Mouse (Mus musculus): ENCODE measurements at regions not wholly inside any gene's neighbourhood (a gene's known extent, or its start where the extent isn't known, plus 50 kb on each side); places are given as distances from the start of the nearest gene placed in this dataset.
"Not testable (repeated sequence)": the region's sequence is repeated elsewhere in the genome, so short reads cannot be mapped to it uniquely, and the experiment has no call there.

- no peak for DNase-seq (ENCODE audit: extremely low spot score, low read depth, low spot score)
Measured at GRCm38 (mm10) chr2:10658317-10658716, 288.0 kb downstream of the Sfmbt2 start.

GRCm38 (mm10) chr2:10667915-10668314 lies 297.6 kb downstream of the Sfmbt2 start:
- DNase-seq (ENCODE audit: extremely low spot score, low read depth, low spot score): not testable (repeated sequence)

GRCm38 (mm10) chr2:10670423-10671298 lies 300.4 kb downstream of the Sfmbt2 start:
- peak; percentile 52 for DNase-seq (ENCODE audit: extremely low spot score, low read depth, low spot score)

GRCm38 (mm10) chr2:10671299-10671632 lies 301.0 kb downstream of the Sfmbt2 start:
- no peak for DNase-seq (ENCODE audit: extremely low spot score, low read depth, low spot score)

- no peak for DNase-seq (ENCODE audit: extremely low spot score, low read depth, low spot score)
Measured at GRCm38 (mm10) chr2:10672196-10672595, 301.9 kb downstream of the Sfmbt2 start.

- no peak for DNase-seq (ENCODE audit: extremely low spot score, low read depth, low spot score)
Measured at GRCm38 (mm10) chr2:10674738-10675349, 304.5 kb downstream of the Sfmbt2 start.

GRCm38 (mm10) chr2:10701459-10701858 lies 331.1 kb downstream of the Sfmbt2 start:
- DNase-seq (ENCODE audit: extremely low spot score, low read depth, low spot score): no peak

GRCm38 (mm10) chr2:10718366-10718765 lies 348.1 kb downstream of the Sfmbt2 start:
- no peak for DNase-seq (ENCODE audit: extremely low spot score, low read depth, low spot score)

- not testable (repeated sequence) for DNase-seq (ENCODE audit: extremely low spot score, low read depth, low spot score)
Measured at GRCm38 (mm10) chr2:10734337-10734736, 364.0 kb downstream of the Sfmbt2 start.

- DNase-seq (ENCODE audit: extremely low spot score, low read depth, low spot score): no peak
Measured at GRCm38 (mm10) chr2:10736696-10737457, 366.6 kb downstream of the Sfmbt2 start.

- DNase-seq (ENCODE audit: extremely low spot score, low read depth, low spot score): no peak
Measured at GRCm38 (mm10) chr2:10737458-10737775, 367.1 kb downstream of the Sfmbt2 start.

- DNase-seq (ENCODE audit: extremely low spot score, low read depth, low spot score): no peak
Measured at GRCm38 (mm10) chr2:10745127-10745526, 374.8 kb downstream of the Sfmbt2 start.

GRCm38 (mm10) chr2:10755375-10755774 lies 385.1 kb downstream of the Sfmbt2 start:
- DNase-seq (ENCODE audit: extremely low spot score, low read depth, low spot score): no peak

GRCm38 (mm10) chr2:10757202-10757840 lies 387.0 kb downstream of the Sfmbt2 start:
- no peak for DNase-seq (ENCODE audit: extremely low spot score, low read depth, low spot score)

GRCm38 (mm10) chr2:10757886-10758285 lies 387.6 kb downstream of the Sfmbt2 start:
- no peak for DNase-seq (ENCODE audit: extremely low spot score, low read depth, low spot score)

- no peak for DNase-seq (ENCODE audit: extremely low spot score, low read depth, low spot score)
Measured at GRCm38 (mm10) chr2:10762236-10762635, 391.9 kb downstream of the Sfmbt2 start.

- DNase-seq (ENCODE audit: extremely low spot score, low read depth, low spot score): no peak
Measured at GRCm38 (mm10) chr2:10783071-10783470, 388.8 kb upstream of the Prkcq start.

GRCm38 (mm10) chr2:10783594-10783993 lies 388.3 kb upstream of the Prkcq start:
- no peak for DNase-seq (ENCODE audit: extremely low spot score, low read depth, low spot score)

GRCm38 (mm10) chr2:10784266-10784665 lies 387.6 kb upstream of the Prkcq start:
- no peak for DNase-seq (ENCODE audit: extremely low spot score, low read depth, low spot score)

- DNase-seq (ENCODE audit: extremely low spot score, low read depth, low spot score): peak; percentile 33
Measured at GRCm38 (mm10) chr2:10785156-10785555, 386.8 kb upstream of the Prkcq start.

GRCm38 (mm10) chr2:10788509-10788908 lies 383.4 kb upstream of the Prkcq start:
- DNase-seq (ENCODE audit: extremely low spot score, low read depth, low spot score): no peak
